Mouse (Mus musculus): ENCODE results near the gene Map2k6. TPM values are rescaled to one million over a fixed set of nuclear protein-coding genes. Genes with fewer than 3 reads are reported as not detected.
A peak's percentile ranks its signal among the peaks of the same experiment; 100 is the strongest.

Gene Map2k6
- total RNA-seq, 2 experiments from 2014 or later, result 6.4 to 7.0 TPM

DNA sequence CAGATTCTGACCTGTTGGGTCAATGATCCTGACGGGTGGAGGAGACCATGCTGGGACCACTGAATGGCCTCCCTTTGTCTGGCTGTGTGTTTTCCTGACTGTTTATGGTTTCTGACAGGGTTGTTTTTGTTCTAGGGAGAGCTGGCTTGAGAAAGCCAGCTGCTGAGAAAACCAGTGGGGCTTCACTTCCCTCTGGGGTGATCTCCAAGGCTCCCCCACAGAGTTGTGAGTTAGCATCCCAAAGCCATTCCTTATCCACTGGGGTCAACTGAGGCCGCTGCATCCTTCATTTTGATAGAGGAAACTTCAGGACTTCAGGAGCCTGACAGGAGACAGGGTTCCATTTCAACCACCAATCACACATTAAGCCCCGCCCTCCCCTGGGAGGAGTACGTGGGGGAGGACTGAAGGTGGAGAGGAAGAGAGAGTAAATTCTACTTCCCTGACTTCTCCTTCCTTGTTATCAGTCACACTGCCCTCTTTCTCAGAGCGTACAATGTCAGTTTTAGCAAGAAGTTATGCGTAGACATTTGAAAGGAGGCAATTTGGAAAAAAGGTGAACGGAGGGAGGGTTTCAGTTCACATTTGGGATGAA lies 49.3 kb downstream of the Map2k6 start:
- peak; percentile 17 to 28 for DNase-seq
- intact Hi-C loops (cut with DNase I), result loop anchor here (5.0 kb wide), 1 partner anchor 34 kb away; no protein-coding TSS in a partner anchor

DNA sequence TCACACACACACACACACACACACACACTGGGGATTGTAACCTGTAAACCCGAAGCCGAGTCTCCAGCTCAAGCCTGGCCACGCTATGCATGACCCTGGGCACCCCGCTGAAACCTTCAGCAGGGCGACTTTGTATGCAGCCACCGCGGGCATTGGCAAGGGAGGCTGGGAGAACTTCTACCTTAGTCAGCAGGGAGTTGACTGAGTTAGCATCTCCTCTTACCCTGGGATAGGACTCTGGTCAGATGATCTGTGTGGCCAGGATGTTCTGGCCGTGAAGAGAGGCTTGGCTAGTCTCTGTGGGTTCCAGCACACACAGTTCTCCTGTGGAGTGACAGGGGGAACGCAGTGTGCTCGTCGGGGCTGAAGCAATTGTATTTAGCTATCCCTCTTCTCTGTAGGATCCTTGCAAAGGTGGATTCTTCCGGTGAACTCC lies 49.8 kb downstream of the Map2k6 start:
- intact Hi-C loops (cut with DNase I), result loop anchor here (5.0 kb wide), 1 partner anchor 34 kb away; no protein-coding TSS in a partner anchor
- DNase-seq, result peak; percentile 32 to 52

DNA sequence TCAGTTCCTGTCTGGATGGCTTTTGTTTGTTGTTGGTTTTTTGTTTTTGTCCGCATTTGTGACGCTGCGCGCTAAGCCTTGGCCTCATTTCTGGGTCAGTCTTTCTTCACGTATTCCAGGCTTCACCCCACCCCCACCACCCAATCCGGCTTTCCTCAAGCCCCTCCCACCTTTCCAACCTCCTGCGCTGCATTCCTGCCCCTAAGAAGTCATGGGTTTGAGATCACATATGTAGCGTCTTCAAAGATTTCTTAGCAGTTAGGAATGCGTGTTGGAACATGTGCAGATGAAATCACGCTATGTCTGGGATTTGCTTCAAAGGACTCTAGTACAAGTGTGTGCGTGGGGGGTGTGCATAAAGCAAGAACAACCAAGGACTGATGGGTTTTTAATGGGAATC lies 50.3 kb downstream of the Map2k6 start:
- intact Hi-C loops (cut with DNase I), result loop anchor here (5.0 kb wide), 1 partner anchor 33 kb away; no protein-coding TSS in a partner anchor
- DNase-seq, result no peak

DNA sequence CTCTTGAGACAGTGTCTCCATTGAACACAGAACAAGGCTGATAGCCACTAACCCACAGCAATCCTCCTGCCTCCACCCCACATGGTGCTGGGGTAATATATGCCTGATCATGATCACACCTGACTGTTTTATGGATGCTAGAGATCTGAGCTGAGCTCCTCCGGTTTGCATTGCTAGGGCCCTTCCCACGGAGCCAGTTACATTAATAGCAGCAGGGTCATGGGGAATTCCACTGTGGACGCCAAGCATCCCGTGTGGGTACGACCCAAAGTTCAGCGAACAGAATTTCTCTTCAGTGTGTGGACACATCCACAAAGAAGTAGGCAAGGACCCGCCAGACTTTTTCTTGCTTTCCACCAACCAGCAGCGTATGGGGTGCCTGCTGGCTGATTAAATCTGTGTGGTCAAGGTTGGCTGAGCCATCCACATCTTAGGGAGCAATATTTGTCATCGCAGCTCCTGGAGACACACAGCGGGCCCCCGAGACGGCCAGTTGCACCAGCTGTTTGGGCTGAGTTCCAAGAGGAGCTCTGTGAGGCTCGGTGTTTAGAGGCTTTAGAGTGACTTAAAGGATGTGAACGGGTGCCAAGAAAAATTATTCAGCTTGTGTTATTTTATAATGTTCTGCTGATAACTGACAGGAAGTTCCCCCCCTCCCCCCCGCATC lies 51.3 kb downstream of the Map2k6 start:
- intact Hi-C loops (cut with DNase I), result no loop called here

DNA sequence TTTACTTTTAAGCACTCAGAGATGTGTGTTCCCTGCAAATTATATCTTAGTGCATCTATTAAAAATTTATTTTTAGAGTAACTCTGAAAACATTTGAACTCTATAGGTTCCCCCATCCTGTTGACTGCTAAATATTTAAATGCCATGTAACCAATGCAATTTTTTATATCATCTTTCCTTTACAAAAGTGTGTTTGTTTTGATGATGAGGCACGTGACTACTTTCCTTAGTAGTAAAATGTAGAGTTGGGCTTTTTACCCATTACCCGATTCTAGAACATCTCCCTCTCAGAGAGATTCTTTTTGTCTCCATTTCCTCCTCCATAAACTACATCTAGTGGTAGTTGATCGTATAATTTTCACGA lies 51.8 kb downstream of the Map2k6 start:
- intact Hi-C loops (cut with DNase I), result no loop called here

More for the DNA sequence above, 51.3 kb downstream of the Map2k6 start:
- peak; percentile 43 to 48 for DNase-seq

DNA sequence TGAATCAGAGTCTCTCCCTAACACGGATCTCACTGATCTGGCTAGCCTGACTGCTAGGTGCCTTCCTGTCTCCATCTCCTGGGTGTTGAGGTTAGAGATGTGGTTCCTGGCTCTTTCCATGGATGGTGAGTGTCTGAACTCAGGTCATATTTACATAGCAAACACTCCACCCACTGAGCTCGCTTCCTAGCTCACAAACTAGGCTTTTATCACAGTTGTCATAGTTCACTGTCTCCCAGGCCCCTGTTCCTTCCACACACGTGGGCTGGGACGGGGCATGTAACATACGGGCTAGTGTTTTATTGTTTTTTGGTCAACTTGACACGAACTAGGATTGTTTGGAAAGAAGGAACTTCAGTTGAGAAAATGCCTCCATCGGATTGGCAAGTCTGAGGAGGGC lies 52.7 kb downstream of the Map2k6 start:
- no peak for DNase-seq
- intact Hi-C loops (cut with DNase I), result no loop called here

More for the DNA sequence above, 51.8 kb downstream of the Map2k6 start:
- no peak for DNase-seq

DNA sequence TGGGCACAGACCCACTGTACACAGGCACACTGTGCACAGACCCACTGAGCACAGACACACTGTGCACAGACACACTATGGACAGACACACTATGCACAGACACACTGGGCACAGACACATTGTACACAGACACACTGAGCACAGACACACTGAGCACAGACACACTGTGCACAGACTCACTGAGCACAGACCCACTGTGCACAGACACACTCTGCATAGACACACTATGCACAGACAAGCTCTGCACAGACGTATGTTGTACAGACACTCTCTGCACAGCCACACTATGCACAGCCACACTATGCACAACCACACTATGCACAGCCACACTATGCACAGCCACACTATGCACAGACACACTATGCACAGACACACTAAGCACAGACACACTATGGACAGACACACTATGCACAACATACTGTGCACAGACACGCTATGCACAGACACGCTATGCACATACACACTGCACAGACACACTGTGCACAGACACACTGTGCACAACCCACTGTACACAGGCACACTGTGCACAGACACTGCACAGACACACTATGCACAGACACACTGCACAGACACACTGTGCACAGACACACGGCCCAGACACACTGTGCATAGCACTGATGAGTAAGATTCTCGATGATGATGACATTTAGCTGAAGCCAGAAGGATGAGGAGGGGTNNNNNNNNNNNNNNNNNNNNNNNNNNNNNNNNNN lies 54.7 kb downstream of the Map2k6 start:
- intact Hi-C loops (cut with DNase I), result no loop called here
- no peak for DNase-seq

DNA sequence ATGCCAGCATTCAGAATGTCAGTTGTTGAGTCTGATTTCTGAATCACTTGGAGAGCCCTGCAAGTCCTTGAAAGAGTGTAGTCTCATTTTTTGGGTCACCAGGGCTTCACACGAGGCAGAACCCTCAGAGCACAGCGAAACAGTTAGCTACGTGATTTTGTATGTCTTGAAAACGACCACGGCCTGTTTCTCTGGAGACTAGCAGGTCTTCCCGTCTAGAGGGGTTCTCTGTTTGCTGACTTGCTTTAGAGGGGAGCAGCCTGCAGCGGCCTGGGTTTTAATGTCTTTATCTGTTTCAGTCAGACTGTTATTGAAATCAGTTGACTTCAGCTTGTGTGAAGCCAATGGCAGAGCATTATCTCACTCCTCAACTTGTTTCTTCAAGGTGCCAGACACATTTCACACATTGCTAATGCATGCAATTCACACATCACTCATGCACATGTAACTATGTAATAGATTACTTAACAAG lies 58.6 kb downstream of the Map2k6 start:
- DNase-seq, result no peak
- intact Hi-C loops (cut with DNase I), result no loop called here

DNA sequence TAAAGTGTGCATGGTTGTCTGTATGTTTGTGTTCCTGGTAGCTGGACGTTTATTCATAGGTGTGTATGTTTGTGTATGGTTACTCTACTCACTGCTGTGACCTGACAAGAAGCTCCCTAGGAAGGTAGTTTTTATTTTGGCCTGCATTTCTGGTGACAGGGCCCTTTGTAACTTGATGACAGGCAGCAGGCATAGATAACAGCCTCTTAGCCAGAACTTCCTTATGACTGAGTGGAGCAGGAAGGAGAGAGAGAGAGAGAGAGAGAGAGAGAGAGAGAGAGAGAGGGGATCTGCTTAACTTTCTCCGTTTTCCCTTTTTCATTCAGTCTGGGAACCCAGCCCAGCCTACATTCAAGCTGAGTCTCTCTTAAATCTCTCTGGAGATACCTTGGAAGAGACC lies 61.6 kb downstream of the Map2k6 start:
- intact Hi-C loops (cut with DNase I), result no loop called here
- DNase-seq, result no peak

DNA sequence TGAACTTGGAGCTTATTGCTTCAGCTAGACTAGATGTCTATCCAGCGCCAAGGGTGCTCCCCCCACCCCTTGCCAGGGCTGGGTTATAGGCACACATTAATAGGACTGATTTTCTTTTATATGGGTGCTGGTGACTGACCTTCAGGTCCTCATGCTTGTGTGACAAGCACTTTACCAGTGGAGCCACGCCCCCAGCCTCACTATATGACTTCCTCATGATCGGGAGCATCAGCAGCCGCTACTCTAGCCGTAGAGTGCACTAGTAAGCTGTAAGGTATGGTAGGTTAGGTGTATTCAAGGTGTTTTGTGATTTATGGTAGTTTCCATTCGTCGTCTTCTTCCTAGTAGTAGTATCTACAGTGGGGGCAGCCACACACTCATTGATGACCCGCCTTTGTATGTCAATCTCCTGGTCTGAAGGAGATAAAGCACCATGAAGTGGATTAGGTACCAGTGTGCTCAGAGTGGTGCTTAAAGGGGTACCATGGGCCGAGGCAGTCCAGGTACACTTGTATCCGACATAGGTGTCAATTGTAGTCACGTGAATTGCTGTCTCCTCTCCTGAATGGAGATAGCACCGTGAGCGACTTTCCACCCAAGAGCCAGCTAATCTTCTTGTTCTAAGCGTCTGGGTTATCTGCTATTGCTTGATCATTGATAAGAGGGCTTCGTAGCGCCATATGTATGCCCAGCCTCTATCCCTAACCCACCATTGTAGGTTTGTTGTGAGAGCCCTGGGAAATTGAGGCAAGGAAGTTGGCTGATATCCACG lies 62.8 kb downstream of the Map2k6 start:
- no peak for DNase-seq
- intact Hi-C loops (cut with DNase I), result no loop called here

DNA sequence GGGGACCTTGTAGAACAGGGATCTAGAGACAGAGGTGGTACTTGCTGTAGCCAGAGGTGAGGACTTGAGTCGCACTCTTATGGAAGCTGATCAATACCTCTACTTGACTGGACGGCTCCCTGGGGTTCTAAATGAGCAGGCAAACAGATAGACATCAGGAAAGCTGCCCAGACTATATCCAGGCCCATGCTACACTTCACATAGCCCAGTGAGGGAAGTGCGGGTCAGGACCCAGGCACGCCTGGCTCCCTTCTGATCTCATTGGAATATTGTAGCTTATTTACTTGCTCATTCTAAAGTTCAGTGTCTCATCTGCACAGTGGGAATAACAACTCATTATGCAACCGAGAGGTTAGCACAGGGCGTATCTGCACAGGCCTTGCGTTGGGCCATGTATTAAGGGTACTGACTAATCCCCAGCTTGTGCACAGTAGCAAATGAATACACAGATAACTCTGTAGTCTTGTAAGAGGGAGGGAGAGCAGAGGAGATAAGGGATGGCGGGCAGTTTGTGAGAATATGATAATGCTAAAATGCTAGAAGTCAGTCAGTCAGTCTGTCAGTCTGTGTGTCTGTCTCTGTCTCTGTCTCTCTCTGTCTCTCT lies 64.2 kb downstream of the Map2k6 start:
- no peak for DNase-seq
- intact Hi-C loops (cut with DNase I), result no loop called here

DNA sequence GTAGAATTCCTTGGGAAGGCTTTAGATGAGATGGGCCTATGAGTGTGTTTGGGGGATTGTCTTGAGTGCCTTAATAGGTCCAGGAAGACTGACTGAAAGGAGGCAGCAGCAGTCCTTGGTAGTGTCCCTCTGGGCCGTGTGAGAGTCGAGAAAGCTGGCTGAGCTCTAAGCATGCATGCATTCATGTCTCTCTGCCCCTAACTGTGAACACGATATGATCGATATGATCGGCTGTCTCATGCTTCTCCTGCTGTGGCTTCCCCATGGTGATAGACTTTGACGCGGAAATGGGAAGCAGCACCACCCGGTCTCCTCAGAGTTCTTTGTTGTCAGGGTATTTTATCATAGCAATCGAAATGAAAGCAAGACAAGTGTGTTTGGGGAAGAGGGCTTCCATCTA lies 64.9 kb downstream of the Map2k6 start:
- intact Hi-C loops (cut with DNase I), result no loop called here

DNA sequence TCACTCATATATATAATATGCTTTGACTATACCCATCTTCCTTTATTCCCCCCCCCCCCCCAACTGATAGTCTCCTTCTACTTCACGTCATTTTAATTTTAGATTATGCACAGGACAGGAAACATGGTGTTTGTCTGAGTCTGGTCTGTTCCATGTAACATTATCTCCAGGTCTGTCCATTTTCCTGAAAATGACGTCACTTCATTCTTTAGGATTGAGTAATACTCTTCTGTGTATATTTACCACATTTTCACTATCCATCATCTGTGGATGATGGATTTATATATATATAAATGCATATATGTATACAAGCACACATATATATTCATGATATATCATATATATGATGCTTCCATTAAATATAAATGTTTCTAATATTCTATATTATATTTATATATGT lies 70.1 kb downstream of the Map2k6 start:
- intact Hi-C loops (cut with DNase I), result no loop called here
- DNase-seq, result no peak

More for the DNA sequence above, 64.9 kb downstream of the Map2k6 start:
- no peak for DNase-seq

DNA sequence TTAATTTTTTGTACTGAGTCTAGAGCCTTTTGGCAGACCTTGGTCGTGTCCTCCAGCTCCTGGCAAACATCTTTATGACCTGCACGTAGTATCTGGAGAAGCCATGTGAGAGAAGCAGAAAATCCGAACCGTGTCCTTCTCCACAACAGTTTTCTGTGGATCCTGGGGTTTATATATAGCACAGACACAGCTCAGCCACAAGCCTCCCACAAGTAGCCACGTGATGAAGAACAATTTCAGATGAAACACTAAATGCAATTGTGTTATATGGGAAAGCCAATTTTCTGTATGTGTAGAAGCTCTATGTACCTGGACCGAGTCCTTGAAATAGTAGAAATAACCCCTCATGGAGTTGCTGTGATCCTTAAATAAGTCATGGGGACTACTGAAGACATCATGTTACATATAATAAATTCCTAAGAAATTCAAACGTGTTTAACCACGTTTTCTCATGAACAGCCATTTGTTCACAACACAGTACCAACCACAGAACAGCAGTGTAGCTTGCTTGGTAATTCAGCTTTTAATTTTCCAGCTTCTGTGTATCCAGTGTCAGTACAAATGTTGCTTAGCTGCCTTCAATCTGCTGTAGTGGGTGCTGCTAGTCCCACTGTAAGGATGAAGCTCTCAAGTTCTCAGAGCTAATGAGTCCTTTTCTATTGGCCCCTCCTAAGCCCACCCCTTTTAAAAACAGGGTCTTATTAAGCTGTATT lies 71.8 kb downstream of the Map2k6 start:
- DNase-seq, result no peak
- intact Hi-C loops (cut with DNase I), result no loop called here

DNA sequence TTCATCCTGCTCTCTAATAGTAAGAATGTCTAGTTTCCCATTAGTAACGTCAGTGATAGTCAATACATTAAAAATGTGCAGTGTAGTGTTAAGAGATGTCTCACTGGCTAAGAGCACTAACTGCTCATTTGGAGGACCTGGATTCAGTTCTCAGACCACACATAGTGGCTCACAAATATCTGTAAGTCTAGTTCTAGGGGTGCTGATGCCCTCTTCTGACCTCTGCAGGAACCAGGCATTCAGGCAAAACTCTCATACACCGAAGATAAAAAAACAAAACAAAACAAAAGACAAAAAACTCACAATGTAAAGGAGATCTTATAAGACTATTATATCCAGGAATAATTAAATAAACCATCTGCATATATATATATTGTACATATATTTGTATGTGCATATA lies 72.4 kb downstream of the Map2k6 start:
- no peak for DNase-seq
- intact Hi-C loops (cut with DNase I), result no loop called here

DNA sequence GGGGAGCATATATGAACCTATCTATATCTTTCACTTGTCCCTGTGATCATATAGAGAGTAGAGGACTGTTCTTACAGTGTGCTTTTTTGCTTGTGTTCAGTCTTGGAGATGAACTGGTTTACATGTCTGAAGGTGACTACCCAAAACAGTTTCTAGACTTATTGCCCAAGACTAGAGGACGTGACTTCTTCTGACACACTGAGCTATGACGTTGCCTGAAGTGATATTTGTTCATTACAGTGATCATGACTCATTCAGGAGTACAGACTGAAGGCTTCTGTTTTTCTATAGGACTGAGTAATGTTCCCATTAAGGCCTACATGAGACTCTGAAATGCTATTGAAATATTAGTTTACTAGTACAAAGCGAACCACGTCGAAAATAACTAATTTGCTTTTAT lies 73.2 kb downstream of the Map2k6 start:
- no peak for DNase-seq
- intact Hi-C loops (cut with DNase I), result no loop called here

DNA sequence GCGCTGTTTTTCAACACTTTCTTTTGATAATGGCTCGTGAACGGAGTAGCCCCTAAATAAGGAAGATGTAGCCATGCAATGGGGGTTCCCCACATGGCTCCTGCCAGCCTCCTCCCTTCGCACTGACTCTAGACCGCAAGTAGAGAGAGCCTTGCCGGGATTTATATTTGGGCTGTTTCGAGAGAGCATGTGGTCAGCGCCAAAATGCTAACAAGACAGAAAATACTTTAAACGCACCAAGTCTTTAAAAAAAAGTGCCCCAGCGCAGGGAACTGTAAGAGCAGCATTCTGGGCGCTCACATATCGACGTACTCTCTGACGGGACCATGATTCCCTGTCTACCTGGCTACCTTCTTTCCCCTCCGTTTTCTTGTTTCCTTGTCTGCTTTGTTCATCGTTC lies 74.6 kb downstream of the Map2k6 start:
- DNase-seq, result no peak
- intact Hi-C loops (cut with DNase I), result no loop called here

DNA sequence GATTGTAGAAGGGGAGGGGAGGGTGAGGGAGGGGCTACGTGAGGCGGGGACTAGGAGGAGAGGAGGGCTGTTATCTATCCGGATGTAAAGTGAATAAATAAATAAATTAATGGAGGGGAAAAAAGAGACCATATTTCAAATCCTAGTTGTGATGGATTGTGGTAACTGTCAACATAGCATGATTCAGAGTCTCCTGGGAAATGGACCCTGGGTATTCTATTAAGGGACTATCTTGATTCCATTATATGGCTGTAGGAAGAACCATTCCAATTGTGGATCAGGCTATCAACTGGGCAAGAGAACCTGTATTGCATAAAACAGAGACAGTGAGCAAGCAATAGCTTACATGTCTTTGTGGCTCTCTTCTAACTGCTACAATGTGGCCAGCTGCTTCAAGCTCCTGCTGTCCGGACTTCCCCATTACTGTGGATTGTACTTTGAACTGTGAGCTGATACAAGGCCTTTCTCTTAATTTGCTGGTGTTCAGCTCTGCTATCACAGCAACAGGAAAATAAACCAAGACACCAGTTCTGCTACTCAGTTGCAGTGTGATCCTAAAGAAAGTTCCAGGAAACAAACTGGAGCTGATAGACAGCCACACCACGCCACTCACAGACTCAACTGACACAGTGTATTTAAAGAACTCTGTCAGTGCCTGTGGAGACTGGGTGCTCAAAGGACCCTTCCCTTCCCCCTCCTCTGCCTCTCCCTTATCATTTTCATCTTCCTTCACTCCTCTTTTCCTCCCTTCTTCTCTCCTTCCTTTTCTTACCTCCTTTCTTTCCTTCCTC lies 77.6 kb downstream of the Map2k6 start:
- intact Hi-C loops (cut with DNase I), result no loop called here
- no peak for DNase-seq

Data from heart, postnatal 14 days (tissue).